Mouse (Mus musculus) kidney, postnatal 0 days (tissue): ENCODE results near the gene Smpd3. TPM values are rescaled to one million over a fixed set of nuclear protein-coding genes. Genes with fewer than 3 reads are reported as not detected.

Experiments used
- ATAC-seq: fragments of 200-750 bp; cut with Nextera tagmentation; replicated peaks from 2 replicates; pipeline ENCODE4 v1.8.0; 2017; ENCODE audit warnings: low read depth, moderate number of reproducible peaks, moderate TSS enrichment, moderate library complexity; ENCODE audit not compliant: low FRiP score
- DNase-seq: peaks from one replicate; pipeline ENCODE4 v3.0.0-alpha.2; 2016; ENCODE audit warnings: low spot score
- H3K27ac ChIP-seq: fragments of 300-500 bp; sonication (generic); 2 replicates; pipeline ENCODE4 v1.5.1; 2014; ENCODE audit warnings: mild to moderate bottlenecking
- H3K27me3 ChIP-seq: fragments of 300-500 bp; sonication (generic); 2 replicates; pipeline ENCODE4 v1.6.1; 2014; ENCODE audit warnings: low read length, mixed read lengths; ENCODE audit not compliant: insufficient read depth
- H3K36me3 ChIP-seq: fragments of 300-500 bp; sonication (generic); 2 replicates; pipeline ENCODE4 v1.6.1; 2014; ENCODE audit warnings: low read length, mixed read lengths; ENCODE audit not compliant: insufficient read depth
- H3K4me1 ChIP-seq: fragments of 300-500 bp; sonication (generic); replicated peaks from 2 replicates; pipeline ENCODE4 v1.6.1; 2014; ENCODE audit warnings: antibody characterized with exemption, low read length, mixed read lengths; ENCODE audit not compliant: insufficient read depth
- H3K4me2 ChIP-seq: fragments of 300-500 bp; sonication (generic); 2 replicates; pipeline ENCODE4 v1.6.1; 2014; ENCODE audit warnings: mild to moderate bottlenecking, low read length, moderate library complexity, mixed read lengths
- H3K4me3 ChIP-seq: fragments of 300-500 bp; sonication (generic); replicated peaks from 2 replicates; pipeline ENCODE4 v1.5.1; 2014; ENCODE audit warnings: low read depth, low read length
- H3K9ac ChIP-seq: fragments of 300-500 bp; sonication (generic); 2 replicates; pipeline ENCODE4 v1.6.1; 2014; ENCODE audit warnings: low read depth, low read length
- H3K9me3 ChIP-seq: fragments of 300-500 bp; sonication (generic); replicated peaks from 2 replicates; pipeline ENCODE4 v1.6.1; 2016; ENCODE audit warnings: low read length, inconsistent platforms, mixed read lengths
- CTCF ChIP-seq: IDR thresholded peaks from 2 replicates; pipeline ENCODE4 v1.5.1; 2016; ENCODE audit warnings: antibody characterized with exemption, low read depth, mild to moderate bottlenecking, moderate library complexity
- WGBS: fragments of 180-500 bp; shearing (Covaris S2); extraction: QIAGEN DNeasy Blood & Tissue Kit; methylation state at CpG from one replicate; pipeline ENCODE4 v1.1.7; 2014; 5-methylcytosine and 5-hydroxymethylcytosine counted together
- polyA plus RNA-seq: library from polyadenylated mRNA; unstranded; fragments of >200 nt; fragmentation: Nextera tagmentation; extraction: Ambion mirVana; gene quantifications from 2 replicates; pipeline ENCODE4 v1.2.1, GENCODE M21; 2015

Gene Smpd3
- polyA plus RNA-seq, 1 experiment from 2014 or later, result 0.42 TPM

GRCm38 (mm10) chr8:106271378-106271777 lies 66.4 kb downstream of the Smpd3 start:
- Histone ChIP-seq H3K27me3 (no peaks in the 10 kb centered on the region), H3K9ac (no peak overlapping the region), H3K36me3 (no peaks in the 10 kb centered on the region), H3K4me3 (no peak overlapping the region), H3K4me2 (no peak overlapping the region), H3K9me3 (no peaks in the 10 kb centered on the region), H3K27ac (no peak overlapping the region), H3K4me1 (no peaks in the 10 kb centered on the region)
- ATAC-seq (no peak), DNase-seq (no peak)
- TF ChIP-seq CTCF, result no peak
- WGBS, result 85% methylated on average over 4 of the region's 4 CpGs

GRCm38 (mm10) chr8:106270804-106271203 lies 67.0 kb downstream of the Smpd3 start:
- Histone ChIP-seq H3K4me3 (no peak overlapping the region), H3K9ac (no peak overlapping the region), H3K9me3 (no peaks in the 10 kb centered on the region), H3K4me1 (no peaks in the 10 kb centered on the region), H3K36me3 (no peaks in the 10 kb centered on the region), H3K4me2 (no peak overlapping the region), H3K27ac (no peak overlapping the region), H3K27me3 (no peaks in the 10 kb centered on the region)
- TF ChIP-seq CTCF, result no peak
- WGBS, result 37% methylated on average over 5 of the region's 5 CpGs
- ATAC-seq, result no peak
- no peak for DNase-seq

GRCm38 (mm10) chr8:106268710-106269346 lies 69.0 kb downstream of the Smpd3 start:
- H3K27me3 ChIP-seq, result no peaks in the 10 kb centered on the region
- DNase-seq, result no peak
- no peak for TF ChIP-seq CTCF
- H3K27ac ChIP-seq, result no peak overlapping the region
- WGBS, result 50% methylated on average over 5 of the region's 5 CpGs
- no peaks in the 10 kb centered on the region for H3K36me3 ChIP-seq
- no peaks in the 10 kb centered on the region for H3K9me3 ChIP-seq
- no peak overlapping the region for H3K4me3 ChIP-seq
- ATAC-seq, result no peak
- no peaks in the 10 kb centered on the region for H3K4me1 ChIP-seq
- H3K4me2 ChIP-seq, result no peak overlapping the region
- H3K9ac ChIP-seq, result no peak overlapping the region

GRCm38 (mm10) chr8:106265398-106265797 lies 72.4 kb downstream of the Smpd3 start:
- no peak for ATAC-seq
- 84% methylated on average over 17 of the region's 17 CpGs for WGBS
- Histone ChIP-seq H3K36me3 (no peaks in the 10 kb centered on the region), H3K27ac (no peak overlapping the region), H3K9ac (no peak overlapping the region), H3K4me1 (no peaks in the 10 kb centered on the region), H3K4me2 (no peak overlapping the region), H3K4me3 (no peak overlapping the region), H3K9me3 (no peaks in the 10 kb centered on the region), H3K27me3 (no peaks in the 10 kb centered on the region)
- no peak for DNase-seq
- TF ChIP-seq CTCF, result no peak

- WGBS, result 94% methylated on average over 4 of the region's 4 CpGs
- Histone ChIP-seq H3K27ac (no peak overlapping the region), H3K9me3 (no peaks in the 10 kb centered on the region), H3K4me3 (no peak overlapping the region), H3K4me2 (no peak overlapping the region), H3K36me3 (no peaks in the 10 kb centered on the region), H3K9ac (no peak overlapping the region), H3K4me1 (no peaks in the 10 kb centered on the region), H3K27me3 (no peaks in the 10 kb centered on the region)
- ATAC-seq (no peak), DNase-seq (no peak)
- TF ChIP-seq CTCF, result no peak
Observed at GRCm38 (mm10) chr8:106263928-106264327, 73.9 kb downstream of the Smpd3 start.

GRCm38 (mm10) chr8:106262343-106262742 lies 75.4 kb downstream of the Smpd3 start:
- no peaks in the 10 kb centered on the region for H3K9me3 ChIP-seq

GRCm38 (mm10) chr8:106260894-106261293 lies 76.9 kb downstream of the Smpd3 start:
- no peak for DNase-seq
- no peak for TF ChIP-seq CTCF
- H3K4me3 ChIP-seq, result no peak overlapping the region
- H3K9me3 ChIP-seq, result no peaks in the 10 kb centered on the region
- no peak overlapping the region for H3K4me2 ChIP-seq
- no peaks in the 10 kb centered on the region for H3K27me3 ChIP-seq
- no peak for ATAC-seq
- 83% methylated on average over 4 of the region's 4 CpGs for WGBS
- H3K4me1 ChIP-seq, result no peaks in the 10 kb centered on the region
- no peaks in the 10 kb centered on the region for H3K36me3 ChIP-seq
- H3K9ac ChIP-seq, result no peak overlapping the region
- H3K27ac ChIP-seq, result no peak overlapping the region

More at GRCm38 (mm10) chr8:106262343-106262742, 75.4 kb downstream of the Smpd3 start:
- Histone ChIP-seq H3K36me3 (no peaks in the 10 kb centered on the region), H3K27ac (no peak overlapping the region), H3K9ac (no peak overlapping the region), H3K4me3 (no peak overlapping the region), H3K4me1 (no peaks in the 10 kb centered on the region), H3K27me3 (no peaks in the 10 kb centered on the region), H3K4me2 (no peak overlapping the region)
- ATAC-seq (no peak), DNase-seq (no peak)
- WGBS, result 41% methylated on average over 5 of the region's 5 CpGs
- TF ChIP-seq CTCF, result no peak
